Mouse (Mus musculus) brain, adult 2 months (tissue): ENCODE measurements around the gene Tsen34.

Experiments used
- DNase-seq: peaks from one replicate; pipeline ENCODE4 v3.0.0; 2011; ENCODE audit warnings: low read depth, low spot score

The Tsen34 gene

GRCm38 (mm10) chr7:3692382-3692986 is at the start of gene Tsen34:
TSS of gene Tsen34 (plus strand) at chr7:3692863.
- DNase-seq = no peak

DNA sequence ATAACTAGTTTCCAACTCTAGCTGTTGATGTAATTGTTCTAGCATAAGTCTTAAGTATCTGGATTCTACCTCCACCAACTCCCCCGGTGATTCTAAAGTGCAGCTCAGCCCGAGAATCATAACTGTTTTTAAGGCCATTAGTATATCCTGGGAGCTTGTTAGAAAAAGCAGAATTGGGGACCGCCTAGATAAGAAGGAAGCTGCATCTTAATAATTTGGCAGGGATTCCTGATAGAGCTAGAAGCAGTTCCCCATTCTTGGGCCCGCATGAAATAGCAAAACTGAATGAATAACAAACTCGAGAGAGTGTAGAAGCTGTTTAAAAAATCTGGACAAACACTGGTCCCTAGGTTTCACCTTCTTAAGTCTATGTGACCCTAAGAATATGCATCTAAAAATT is 49.3 kb upstream of the Tsen34 start:
- DNase-seq = no peak

GRCm38 (mm10) chr7:3643843-3644242 is 48.8 kb upstream of the Tsen34 start:
- no peak for DNase-seq

DNA sequence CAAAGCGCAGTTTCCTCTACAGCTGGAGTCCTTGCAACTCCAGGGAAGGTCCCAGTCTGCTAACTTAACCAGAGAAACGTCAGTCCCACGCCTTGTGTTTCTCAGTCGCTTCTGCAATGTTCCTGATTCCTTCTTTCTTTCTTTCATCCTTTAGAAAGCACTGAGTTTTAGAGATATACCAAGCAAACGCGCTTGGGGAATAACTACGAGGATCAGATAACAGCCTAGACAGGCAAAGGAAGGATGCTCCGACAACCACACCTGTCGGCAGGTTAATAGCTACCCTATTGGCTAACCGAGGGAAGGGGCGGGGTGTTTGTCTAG is 48.4 kb upstream of the Tsen34 start:
- no peak for DNase-seq

- DNase-seq = peak; percentile 100
Measured at GRCm38 (mm10) chr7:3644672-3645487, 47.8 kb upstream of the Tsen34 start, which contains the start of gene Cnot3. TSS of gene Cnot3 (plus strand) at chr7:3645268.

DNA sequence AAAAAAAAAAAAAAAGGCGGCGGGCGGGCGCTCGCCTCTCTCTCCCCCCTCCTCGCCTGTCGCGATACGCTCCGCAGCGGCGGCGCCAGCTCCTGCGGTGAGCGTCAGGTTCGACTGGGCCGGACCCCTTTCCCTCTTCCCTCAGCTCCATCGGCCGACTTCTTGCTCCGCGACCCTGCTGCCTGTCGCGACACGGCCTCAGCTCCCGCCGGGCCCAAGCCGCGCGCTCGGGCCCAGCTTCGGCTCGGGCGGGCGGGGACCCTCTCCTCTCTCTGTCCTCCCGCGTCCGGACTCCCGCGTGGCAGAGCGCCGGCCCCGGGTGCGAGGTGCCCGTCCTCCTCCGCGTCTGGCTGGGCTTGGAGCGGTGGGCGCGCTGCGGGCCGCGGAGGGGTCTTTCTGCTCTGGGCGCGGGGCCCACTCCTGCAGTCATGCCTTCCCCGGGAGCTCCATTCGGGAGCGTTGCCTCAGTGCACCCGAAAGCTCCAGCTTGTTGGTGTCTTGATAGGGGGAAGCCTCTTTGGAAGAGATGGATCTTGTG is 47.1 kb upstream of the Tsen34 start:
- DNase-seq = peak; percentile 18

- no peak for DNase-seq
Measured at GRCm38 (mm10) chr7:3646188-3646587, 46.5 kb upstream of the Tsen34 start.

DNA sequence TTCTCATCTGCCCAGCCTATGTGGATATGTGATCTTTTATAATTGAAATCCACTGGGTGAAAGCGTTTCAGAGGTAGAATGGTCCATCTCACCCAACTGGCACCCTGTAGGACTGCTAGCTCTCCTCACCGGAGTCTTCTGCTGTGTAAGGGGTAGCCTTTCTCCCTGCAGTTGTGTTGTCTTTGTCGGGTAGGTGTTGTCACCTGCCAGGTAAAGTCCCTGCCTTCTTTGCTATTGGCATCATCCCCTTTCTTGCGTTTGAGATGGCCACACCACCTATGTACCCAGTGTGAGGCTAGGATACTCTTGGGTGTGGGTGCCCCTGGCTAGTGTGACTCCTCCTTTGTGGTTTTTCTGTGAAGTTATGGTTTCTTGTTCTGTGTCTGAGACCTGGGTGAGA is 46.0 kb upstream of the Tsen34 start:
- no peak for DNase-seq

- peak; percentile 59 for DNase-seq
Measured at GRCm38 (mm10) chr7:3656966-3657365, 35.7 kb upstream of the Tsen34 start.

- DNase-seq = no peak
Measured at GRCm38 (mm10) chr7:3658578-3658977, 34.1 kb upstream of the Tsen34 start.

- no peak for DNase-seq
Measured at GRCm38 (mm10) chr7:3664524-3665214, 28.0 kb upstream of the Tsen34 start.

DNA sequence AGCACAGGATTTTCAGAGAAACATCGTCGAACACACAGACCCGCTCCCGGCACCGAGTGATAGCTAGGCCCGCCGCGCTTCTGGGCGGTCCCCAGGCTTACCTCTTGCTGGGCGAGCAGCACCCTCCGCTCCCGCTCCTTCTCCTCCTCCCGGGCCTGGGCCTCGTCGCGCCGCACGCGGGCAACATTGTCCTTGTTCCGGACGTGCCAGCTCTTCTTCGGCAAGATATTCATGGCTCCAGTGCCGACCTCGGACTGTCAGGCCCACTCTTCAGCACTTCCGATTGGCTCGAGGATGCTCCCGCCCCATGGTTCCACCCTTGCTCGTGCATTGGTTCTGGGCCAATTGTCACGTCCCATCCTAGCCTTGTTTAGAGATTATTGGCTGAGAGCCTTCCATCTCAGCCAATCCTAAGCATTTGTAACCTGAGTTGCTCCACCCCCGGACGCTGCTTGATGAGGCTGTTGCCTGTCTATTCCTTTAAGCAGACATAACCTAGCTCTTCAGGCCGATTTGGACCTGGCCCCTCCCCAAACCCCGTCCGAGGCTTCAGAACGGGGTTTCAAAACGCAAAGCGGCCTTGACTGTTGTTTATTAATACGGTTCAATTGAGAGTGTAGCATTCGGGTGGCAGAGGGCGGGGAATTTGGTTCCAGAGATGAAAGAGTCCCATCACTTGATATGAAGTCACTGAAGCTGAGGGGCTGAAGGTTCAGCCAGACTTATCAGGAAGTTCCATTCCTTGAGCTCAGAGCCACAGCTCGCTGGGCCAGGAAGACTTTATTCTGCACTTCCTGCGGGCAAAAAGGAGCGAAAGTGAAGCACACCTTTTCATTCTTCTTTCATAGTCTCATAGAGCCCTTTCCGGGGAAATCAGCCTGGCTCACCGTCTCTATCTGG is 27.2 kb upstream of the Tsen34 start, which contains the start of gene Leng1:
TSS of gene Leng1 (minus strand) at position 626 of the 900 bp plus-strand sequence.
- DNase-seq = peak; percentile 100

GRCm38 (mm10) chr7:3666921-3667391 is 25.7 kb upstream of the Tsen34 start:
- no peak for DNase-seq

DNA sequence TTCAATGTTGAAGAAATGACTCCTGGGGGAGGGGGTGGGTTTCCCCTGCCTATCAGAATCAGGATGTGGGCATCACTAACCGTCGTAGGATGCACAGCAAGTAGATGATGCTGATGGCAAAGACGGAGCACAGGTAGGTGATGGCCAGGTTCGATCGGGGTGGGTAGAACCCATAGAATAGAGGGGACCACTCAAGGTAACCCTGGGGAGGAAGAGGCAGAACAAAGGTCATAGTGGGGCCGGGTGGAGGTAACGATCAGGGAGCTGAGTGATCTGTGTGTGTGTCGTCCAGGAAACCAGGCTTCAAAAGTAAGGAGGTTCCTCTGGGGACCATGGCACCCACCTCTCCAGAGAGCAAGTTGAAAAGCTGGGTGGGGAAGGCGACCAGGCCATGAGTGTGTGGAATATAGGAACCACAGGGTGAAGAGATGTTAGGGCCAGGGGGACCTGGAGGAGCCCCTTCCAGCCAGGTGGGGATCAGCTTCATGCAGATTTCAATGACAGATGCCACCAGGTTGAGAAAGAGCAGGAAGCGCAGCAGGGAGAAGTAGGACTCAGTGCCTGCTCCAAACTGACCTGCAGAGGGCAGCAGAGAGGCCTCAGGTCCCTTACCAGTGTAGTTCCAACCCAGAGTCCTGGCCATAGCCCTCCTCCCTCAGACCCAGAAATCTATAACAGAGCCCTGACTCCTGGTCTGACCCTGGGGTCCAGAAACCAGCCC is 18.0 kb upstream of the Tsen34 start:
- DNase-seq = peak; percentile 90

DNA sequence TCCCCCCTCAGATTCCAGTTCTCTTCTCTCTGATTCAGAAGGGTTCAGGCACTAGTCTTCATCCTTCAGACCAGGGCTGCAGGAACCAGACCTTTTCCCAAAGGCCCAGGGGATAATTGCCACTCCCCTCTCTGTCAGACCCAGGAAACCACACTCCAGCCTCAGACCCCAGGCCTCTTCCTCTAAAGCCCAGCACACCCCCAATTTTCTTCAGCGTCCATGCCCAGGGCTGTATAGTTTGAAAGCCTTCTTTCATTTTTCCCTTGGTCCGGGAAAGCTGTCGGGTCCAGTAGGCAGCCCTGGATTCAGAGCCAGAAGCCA is 17.5 kb upstream of the Tsen34 start:
- DNase-seq = no peak

DNA sequence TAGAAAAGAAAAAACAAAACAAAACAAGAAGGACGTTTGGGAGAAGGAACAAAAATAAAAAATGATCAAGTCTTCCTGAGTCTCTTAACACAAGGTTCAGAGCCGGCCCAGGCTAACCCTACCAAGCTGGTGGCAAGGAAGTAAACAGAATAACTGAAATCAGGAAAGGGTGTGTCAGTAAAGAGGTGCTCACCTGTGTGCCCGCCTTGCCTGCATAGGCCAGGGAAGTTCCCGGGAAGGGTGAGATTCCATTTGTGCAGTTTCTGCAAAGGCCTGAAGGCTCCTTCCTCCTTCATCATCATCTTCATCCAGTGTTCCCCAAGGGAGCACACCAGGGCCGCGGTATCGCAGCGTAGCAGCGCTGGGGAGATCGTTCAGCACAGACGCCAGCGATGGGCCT is 16.3 kb upstream of the Tsen34 start:
- DNase-seq = no peak

DNA sequence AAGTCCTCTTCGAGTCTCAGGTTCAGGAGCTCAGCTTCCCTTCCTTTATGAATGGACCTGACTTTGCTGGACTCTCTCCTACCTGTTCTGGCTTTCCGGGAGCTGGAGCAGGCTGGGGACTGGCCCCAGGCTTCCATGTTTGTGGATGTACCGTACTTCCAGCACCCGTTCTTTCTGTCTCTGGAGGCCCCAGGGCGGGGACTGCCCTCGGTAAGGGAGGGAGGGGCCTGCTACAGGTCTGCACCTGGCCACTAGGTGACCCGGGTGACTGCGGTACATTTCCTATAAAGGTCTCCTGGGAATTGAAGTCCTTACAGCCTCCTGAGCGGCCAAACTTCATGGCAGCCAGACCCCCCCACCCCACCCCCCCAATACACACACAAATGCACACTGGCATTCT is 15.3 kb upstream of the Tsen34 start, which contains the start of gene Tmc4:
TSS of gene Tmc4 (minus strand) at position 212 of the 400 bp plus-strand sequence.
- DNase-seq = no peak

DNA sequence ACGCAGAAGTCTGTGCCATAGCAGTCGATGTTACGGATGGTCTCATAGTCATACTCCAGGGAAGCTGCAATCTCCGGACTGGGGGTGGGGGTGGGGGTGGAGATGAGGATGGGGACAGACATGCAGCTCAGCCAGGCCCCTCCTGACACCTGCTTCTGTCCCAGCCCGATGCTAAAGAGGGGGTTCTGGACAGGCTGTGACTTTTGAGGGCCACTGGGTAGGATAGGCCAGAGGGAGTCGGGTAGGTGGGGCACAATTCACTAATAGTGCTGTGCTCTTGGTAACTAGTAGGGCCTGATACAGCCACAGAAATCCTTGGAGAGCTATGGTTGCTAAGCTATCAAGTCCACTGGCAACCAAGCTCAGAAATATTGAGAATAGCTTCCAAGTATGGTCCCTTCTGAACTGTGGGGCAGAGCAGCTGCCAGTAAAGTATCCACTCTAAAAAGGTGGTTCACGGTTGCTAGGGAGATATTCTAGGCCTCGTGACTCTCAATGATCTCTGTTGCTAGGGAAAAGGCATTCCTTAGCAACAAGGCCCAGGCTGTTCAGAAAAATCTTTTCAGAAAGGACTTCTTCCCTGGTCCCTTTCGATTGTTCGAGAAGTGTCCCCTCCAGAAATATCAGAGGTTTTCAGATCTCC is 8.6 kb upstream of the Tsen34 start:
- DNase-seq = peak; percentile 69

- no peak for DNase-seq
Measured at GRCm38 (mm10) chr7:3684698-3685097, 8.0 kb upstream of the Tsen34 start.
